Mouse (Mus musculus) forebrain, postnatal 0 days (tissue): ENCODE measurements around the gene Rab11fip5. TPM values are rescaled to one million over a fixed set of nuclear protein-coding genes. Genes with fewer than 3 reads are reported as not detected.

Experiments used
- ATAC-seq: fragments of 200-750 bp; cut with Nextera tagmentation; 2 replicates; pipeline ENCODE4 v1.8.0; 2017; ENCODE audit warnings: mild to moderate bottlenecking, moderate library complexity
- DNase-seq: peaks from one replicate; pipeline ENCODE4 v3.0.0-alpha.2; 2015
- H3K27ac ChIP-seq: fragments of 300-500 bp; sonication (generic); 2 replicates; pipeline ENCODE4 v1.5.1; 2014; ENCODE audit warnings: low read depth, mild to moderate bottlenecking, antibody characterized with exemption, low read length, moderate library complexity, mixed read lengths
- H3K27me3 ChIP-seq: fragments of 300-500 bp; sonication (generic); 2 replicates; pipeline ENCODE4 v1.6.1; 2014; ENCODE audit warnings: mild to moderate bottlenecking, low read length, mixed read lengths; ENCODE audit not compliant: insufficient read depth
- H3K36me3 ChIP-seq: fragments of 300-500 bp; sonication (generic); 2 replicates; pipeline ENCODE4 v1.6.1; 2014; ENCODE audit warnings: mild to moderate bottlenecking, moderate library complexity; ENCODE audit not compliant: insufficient read depth
- H3K4me1 ChIP-seq: fragments of 300-500 bp; sonication (generic); 2 replicates; pipeline ENCODE4 v1.6.1; 2014; ENCODE audit warnings: antibody characterized with exemption; ENCODE audit not compliant: insufficient read depth
- H3K4me2 ChIP-seq: fragments of 300-500 bp; sonication (generic); 2 replicates; pipeline ENCODE4 v1.6.1; 2014; ENCODE audit warnings: low read depth, mild to moderate bottlenecking, moderate library complexity
- H3K4me3 ChIP-seq: fragments of 300-500 bp; sonication (generic); 2 replicates; pipeline ENCODE4 v1.5.1; 2014; ENCODE audit warnings: low read depth, low read length, mixed read lengths
- H3K9ac ChIP-seq: fragments of 300-500 bp; sonication (generic); 2 replicates; pipeline ENCODE4 v1.6.1; 2014; ENCODE audit warnings: mild to moderate bottlenecking
- H3K9me3 ChIP-seq: fragments of 300-500 bp; sonication (generic); 2 replicates; pipeline ENCODE4 v1.6.1; 2016; ENCODE audit warnings: low read length
- CTCF ChIP-seq: sonication (generic); IDR thresholded peaks from 2 replicates; pipeline ENCODE4 v1.5.1; 2016; ENCODE audit warnings: antibody characterized with exemption, control low read depth, low read depth
- WGBS: fragments of 180-500 bp; shearing (Covaris S2); extraction: QIAGEN DNeasy Blood & Tissue Kit; methylation state at CpG from one replicate; pipeline ENCODE4 v1.1.7; 2014; 5-methylcytosine and 5-hydroxymethylcytosine counted together
- polyA plus RNA-seq: library from polyadenylated mRNA; unstranded; fragments of >200 nt; fragmentation: Nextera tagmentation; extraction: Ambion mirVana; gene quantifications from 2 replicates; pipeline ENCODE4 v1.2.1, GENCODE M21; 2015
- total RNA-seq: library from RNA; depleted of rRNA; stranded (reverse); fragments of >200 nt; gene quantifications from 2 replicates; pipeline ENCODE4 v1.2.3, GENCODE M21; 2014

The Rab11fip5 gene
- total and polyA plus RNA-seq, 2 experiments from 2014 or later: 19.8 to 41.2 TPM

DNA sequence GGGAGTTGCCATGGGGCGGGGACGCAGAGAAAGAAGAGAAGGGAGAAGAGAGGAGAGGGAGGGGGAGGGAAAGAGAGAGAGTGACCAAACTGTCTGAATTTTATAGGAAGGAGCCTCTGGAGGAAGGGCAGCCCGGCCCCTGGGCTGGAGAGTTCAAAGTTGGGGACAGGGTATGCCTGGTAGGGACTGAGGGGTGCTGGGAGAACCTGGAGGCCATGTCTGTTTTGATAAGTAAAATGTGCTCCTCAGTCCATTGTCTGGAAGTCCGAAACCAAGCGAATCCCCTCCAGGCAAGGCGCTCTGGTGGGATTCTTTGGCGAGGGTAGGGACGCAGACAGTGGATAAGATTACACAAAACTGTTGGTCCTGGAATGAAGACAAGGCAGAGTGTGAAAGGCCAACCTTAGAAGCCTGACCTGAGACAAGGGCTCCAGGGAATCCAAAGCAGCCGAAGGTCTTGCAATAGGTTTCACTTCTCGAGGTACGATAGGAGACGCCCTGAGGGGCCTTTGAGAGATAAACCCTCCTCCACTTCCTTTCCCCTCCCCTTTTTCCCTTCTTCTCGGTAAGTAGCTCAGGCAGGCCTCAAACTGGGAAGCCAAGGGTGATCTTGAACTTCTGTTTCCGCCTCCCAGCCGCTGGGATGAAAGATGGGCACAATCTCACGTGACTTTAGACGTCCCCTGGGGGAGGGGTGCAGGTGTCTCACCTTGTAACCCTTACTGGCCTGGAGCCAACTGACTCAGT lies 6.6 kb upstream of the Rab11fip5 start:
- Histone ChIP-seq H3K9ac (no peak overlapping the region), H3K9me3 (no peaks in the 10 kb centered on the region), H3K4me2 (no peak overlapping the region), H3K4me1 (no peaks in the 10 kb centered on the region), H3K27ac (no peak overlapping the region), H3K36me3 (no peaks in the 10 kb centered on the region), H3K4me3 (no peak overlapping the region), H3K27me3 (no peaks in the 10 kb centered on the region)
- DNase-seq (no peak), ATAC-seq (peak; percentile 16; the same call in 1 of the 2 replicates)
- WGBS: 24% methylated on average over 17 of the region's 17 CpGs
- no peak for TF ChIP-seq CTCF

DNA sequence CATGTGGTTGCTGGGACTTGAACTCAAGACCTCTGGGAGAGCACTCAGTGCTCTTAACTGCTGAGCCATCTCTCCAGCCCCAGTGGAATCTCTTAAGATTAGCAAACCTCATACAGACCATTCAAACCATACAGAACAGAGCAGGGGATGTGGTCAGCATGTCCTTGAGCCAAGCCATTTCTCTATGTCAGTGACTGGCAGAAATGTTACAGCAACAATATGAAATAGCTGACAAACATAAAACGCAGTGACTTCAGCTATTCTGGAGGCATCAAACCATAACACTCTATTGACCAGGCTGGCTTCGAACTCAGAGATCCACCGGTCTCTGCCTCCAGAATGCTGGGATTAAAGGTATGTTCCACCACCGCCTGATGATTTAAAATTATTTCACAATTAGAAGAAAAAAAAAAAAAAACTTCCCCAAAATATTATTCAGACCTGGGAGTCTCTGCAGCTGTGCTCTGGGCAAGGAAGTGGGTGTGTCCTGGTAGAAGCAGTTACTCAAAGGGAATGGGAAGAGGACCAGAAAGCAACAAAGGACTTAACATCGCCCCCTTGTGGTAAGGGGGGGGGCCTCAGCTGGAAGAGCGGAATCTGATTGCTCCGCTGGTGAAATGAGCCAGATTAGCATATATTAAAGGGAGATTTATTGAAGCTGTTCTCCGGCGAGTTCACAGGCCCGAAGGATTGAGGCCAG lies 5.9 kb upstream of the Rab11fip5 start:
- H3K9me3 ChIP-seq: no peaks in the 10 kb centered on the region
- peak; percentile 79 for TF ChIP-seq CTCF
- no peak overlapping the region for H3K4me2 ChIP-seq
- DNase-seq: peak; percentile 82
- 26% methylated on average over 10 of the region's 10 CpGs for WGBS
- no peak overlapping the region for H3K4me3 ChIP-seq
- no peaks in the 10 kb centered on the region for H3K36me3 ChIP-seq
- H3K9ac ChIP-seq: no peak overlapping the region
- H3K27me3 ChIP-seq: no peaks in the 10 kb centered on the region
- no peak overlapping the region for H3K27ac ChIP-seq
- no peaks in the 10 kb centered on the region for H3K4me1 ChIP-seq
- peak; percentile 85 for ATAC-seq

DNA sequence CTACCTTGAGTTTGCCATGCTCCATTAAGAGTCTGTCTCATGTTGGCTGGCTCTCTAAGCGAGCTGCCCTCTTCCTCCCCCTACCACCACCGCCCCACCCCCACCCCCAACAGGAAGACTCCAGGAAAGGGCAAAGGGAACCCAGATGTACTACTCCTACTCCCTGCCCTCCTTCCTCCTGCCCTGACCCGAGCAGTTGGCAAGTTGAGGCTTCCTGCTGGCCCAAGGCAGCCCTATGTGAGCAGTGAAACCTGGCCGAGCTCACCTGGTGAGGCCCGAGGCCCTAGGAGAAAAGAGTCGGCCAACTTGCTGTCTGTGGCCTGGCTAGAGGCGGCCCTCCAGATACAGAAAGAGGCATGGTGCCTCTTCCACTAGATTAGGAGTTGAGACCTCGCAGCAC lies 4.2 kb upstream of the Rab11fip5 start:
- no peaks in the 10 kb centered on the region for H3K36me3 ChIP-seq
- WGBS: 64% methylated on average over 8 of the region's 8 CpGs
- no peak overlapping the region for H3K9ac ChIP-seq
- H3K4me1 ChIP-seq: 0 out of 2 replicates have a peak, but pooled peaks cover 2% of the 10 kb centered on the region
- no peak for TF ChIP-seq CTCF
- no peak overlapping the region for H3K4me2 ChIP-seq
- no peak for ATAC-seq
- DNase-seq: no peak
- H3K9me3 ChIP-seq: no peaks in the 10 kb centered on the region
- H3K27ac ChIP-seq: no peak overlapping the region
- H3K4me3 ChIP-seq: no peak overlapping the region
- H3K27me3 ChIP-seq: no peaks in the 10 kb centered on the region

GRCm38 (mm10) chr6:85377876-85378275 lies 3.4 kb upstream of the Rab11fip5 start:
- H3K27ac ChIP-seq: no peak overlapping the region
- H3K4me2 ChIP-seq: no peak overlapping the region
- no peaks in the 10 kb centered on the region for H3K27me3 ChIP-seq
- no peaks in the 10 kb centered on the region for H3K9me3 ChIP-seq
- no peak overlapping the region for H3K9ac ChIP-seq
- H3K4me3 ChIP-seq: no peak overlapping the region
- H3K36me3 ChIP-seq: no peaks in the 10 kb centered on the region
- WGBS: 67% methylated on average over 5 of the region's 5 CpGs
- no peak for TF ChIP-seq CTCF
- DNase-seq (no peak), ATAC-seq (no peak)
- H3K4me1 ChIP-seq: 0 out of 2 replicates have a peak, but pooled peaks cover 9% of the 10 kb centered on the region

GRCm38 (mm10) chr6:85377066-85377734 lies 2.8 kb upstream of the Rab11fip5 start:
- H3K4me3 ChIP-seq: no peak overlapping the region
- no peaks in the 10 kb centered on the region for H3K36me3 ChIP-seq
- WGBS: 71% methylated on average over 4 of the region's 4 CpGs
- no peak overlapping the region for H3K9ac ChIP-seq
- H3K9me3 ChIP-seq: no peaks in the 10 kb centered on the region
- H3K27ac ChIP-seq: no peak overlapping the region
- TF ChIP-seq CTCF: no peak
- ATAC-seq (no peak), DNase-seq (no peak)
- no peaks in the 10 kb centered on the region for H3K27me3 ChIP-seq
- peaks cover 15% of the 10 kb centered on the region for H3K4me1 ChIP-seq
- no peak overlapping the region for H3K4me2 ChIP-seq

DNA sequence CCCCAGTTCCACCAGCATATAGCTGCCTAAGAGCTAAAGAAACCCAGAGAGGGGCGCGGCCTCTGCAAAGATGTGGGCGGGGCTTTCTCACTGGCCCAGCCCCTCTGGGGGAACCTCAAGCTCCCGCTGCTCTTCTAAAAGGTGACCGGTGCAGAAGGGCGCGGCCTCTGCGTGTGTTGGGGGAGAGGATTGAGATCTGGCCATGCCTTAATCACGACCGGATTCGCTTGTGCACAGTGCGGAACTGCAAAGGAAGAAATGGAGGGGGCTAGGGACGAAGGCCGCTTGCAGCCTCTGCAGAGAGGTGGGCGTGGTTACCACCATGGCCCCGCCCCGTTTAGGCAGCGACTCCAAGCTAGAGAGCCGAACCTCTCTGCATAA lies 290 bp upstream of the Rab11fip5 start:
- H3K4me2 ChIP-seq: peak overlapping the region; percentile 87
- ATAC-seq (peak; percentile 96), DNase-seq (peak; percentile 96)
- no peaks in the 10 kb centered on the region for H3K36me3 ChIP-seq
- peaks cover 19% of the 10 kb centered on the region for H3K4me1 ChIP-seq
- H3K27ac ChIP-seq: peak overlapping the region; percentile 79
- TF ChIP-seq CTCF: no peak
- H3K4me3 ChIP-seq: peak overlapping the region; percentile 88
- H3K9ac ChIP-seq: peak overlapping the region; percentile 85
- H3K9me3 ChIP-seq: no peaks in the 10 kb centered on the region
- WGBS: under 1% methylated on average over 19 of the region's 19 CpGs
- no peaks in the 10 kb centered on the region for H3K27me3 ChIP-seq
